Mouse (Mus musculus): ENCODE data around the gene Dmtf1. TPM values are rescaled to one million over a fixed set of nuclear protein-coding genes. Genes with fewer than 3 reads are reported as not detected.

Gene Dmtf1
- polyA plus RNA-seq, 1 experiment from 2014 or later, result 76.0 TPM

DNA sequence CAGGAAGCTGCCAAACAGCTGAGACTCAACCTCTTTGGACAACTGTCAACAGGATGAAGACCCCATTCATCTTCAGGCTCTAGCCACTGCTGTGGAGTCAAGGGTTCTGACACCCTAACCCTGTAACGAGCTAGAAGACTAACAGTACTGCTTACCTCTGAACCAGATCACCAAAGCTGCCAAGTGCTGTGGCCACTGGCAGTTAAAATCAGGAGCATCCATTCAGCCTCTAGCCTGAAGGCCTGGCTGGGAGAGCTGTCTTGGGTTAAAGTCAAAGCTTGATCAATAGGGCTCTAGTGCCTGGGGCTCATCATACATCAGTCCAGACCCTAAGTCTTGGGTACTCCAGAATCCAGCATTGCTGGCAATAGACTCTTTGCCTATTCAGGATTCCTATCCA, 4.2 kb downstream of the Dmtf1 start:
- no peaks in the 10 kb centered on the region for H3K36me3 ChIP-seq (ENCODE audit: control insufficient read depth, insufficient read depth, low read length)
- H3K4me2 ChIP-seq, result no peak overlapping the region
- H3K4me3 ChIP-seq (ENCODE audit: low read depth, low read length), result no peak overlapping the region
- 95% methylated on average over 1 of the region's 1 CpGs for whole genome bisulfite sequencing
- H3K9ac ChIP-seq (ENCODE audit: low read length), result no peak overlapping the region
- ATAC-seq (ENCODE audit: low FRiP score), result no peak
- no peak overlapping the region for H3K27ac ChIP-seq (ENCODE audit: low read depth, low read length)
- DNase-seq (ENCODE audit: low spot score, missing footprints), result peak; percentile 83
- H3K9me3 ChIP-seq (ENCODE audit: control insufficient read depth, low read length), result no peaks in the 10 kb centered on the region
- H3K4me1 ChIP-seq (ENCODE audit: control insufficient read depth, insufficient read depth, low read length), result peaks cover 5% of the 10 kb centered on the region
- no peaks in the 10 kb centered on the region for H3K27me3 ChIP-seq (ENCODE audit: control insufficient read depth, insufficient read depth, low read length)

DNA sequence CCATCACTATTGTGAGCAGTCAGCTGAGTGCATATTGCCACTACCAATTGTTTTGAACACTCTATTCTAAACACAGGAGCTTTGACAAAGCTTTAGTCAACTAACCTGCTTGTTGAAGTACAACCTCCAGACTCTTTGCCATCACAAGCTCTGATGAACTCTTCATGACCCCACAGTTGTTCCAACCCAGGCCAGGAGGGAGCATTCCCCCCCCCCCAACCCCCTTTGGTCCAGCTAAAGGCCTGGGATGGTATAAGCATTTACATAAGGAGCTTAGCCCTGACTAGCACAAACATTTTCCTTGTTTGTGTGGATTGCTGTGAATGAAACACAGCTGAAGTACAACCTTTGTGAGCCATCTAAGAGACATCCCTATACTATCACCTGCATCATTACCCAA, 4.8 kb downstream of the Dmtf1 start:
- Histone ChIP-seq H3K36me3 (ENCODE audit: control insufficient read depth, insufficient read depth, low read length) (no peaks in the 10 kb centered on the region), H3K4me1 (ENCODE audit: control insufficient read depth, insufficient read depth, low read length) (peaks cover 3% of the 10 kb centered on the region; the same call in 1 of the 2 replicates), H3K9ac (ENCODE audit: low read length) (no peak overlapping the region), H3K27me3 (ENCODE audit: control insufficient read depth, insufficient read depth, low read length) (no peaks in the 10 kb centered on the region), H3K27ac (ENCODE audit: low read depth, low read length) (no peak overlapping the region), H3K9me3 (ENCODE audit: control insufficient read depth, low read length) (no peaks in the 10 kb centered on the region), H3K4me2 (no peak overlapping the region), H3K4me3 (ENCODE audit: low read depth, low read length) (no peak overlapping the region)
- DNase-seq (ENCODE audit: low spot score, missing footprints), result no peak
- no peak for ATAC-seq (ENCODE audit: low FRiP score)

DNA sequence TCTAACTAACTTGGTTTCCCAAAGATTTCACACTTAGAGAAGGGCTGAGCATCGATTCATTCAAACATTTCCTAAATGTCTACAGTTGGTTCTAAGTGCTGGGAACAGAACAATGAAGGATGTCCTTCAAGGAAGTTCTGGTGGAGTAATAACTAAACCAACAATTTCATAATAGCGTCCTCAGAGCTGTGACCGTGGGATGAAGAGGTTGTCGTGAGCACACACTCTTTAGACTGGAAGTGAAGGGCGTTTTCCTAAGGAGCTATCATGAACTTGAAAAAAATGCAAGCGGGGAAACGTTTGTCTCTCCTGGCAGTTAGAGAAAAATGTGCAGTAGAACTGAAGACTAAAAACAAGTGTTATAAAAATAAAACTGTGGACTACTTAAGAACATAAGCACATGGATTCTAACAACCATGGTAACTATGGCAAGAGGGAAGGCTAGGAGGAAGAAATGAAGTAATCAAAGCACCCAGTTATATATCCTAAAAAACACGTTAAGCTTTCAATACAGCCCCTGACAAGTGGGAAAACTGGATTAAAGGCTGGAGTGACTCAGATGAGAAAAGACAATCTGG, 12.2 kb downstream of the Dmtf1 start:
- Histone ChIP-seq H3K36me3 (ENCODE audit: control insufficient read depth, insufficient read depth, low read length) (no peaks in the 10 kb centered on the region; the same call in 1 of the 2 replicates), H3K4me2 (no peak overlapping the region), H3K9me3 (ENCODE audit: control insufficient read depth, low read length) (no peaks in the 10 kb centered on the region), H3K27ac (ENCODE audit: low read depth, low read length) (no peak overlapping the region), H3K9ac (ENCODE audit: low read length) (no peak overlapping the region), H3K4me1 (ENCODE audit: control insufficient read depth, insufficient read depth, low read length) (no peaks in the 10 kb centered on the region), H3K4me3 (ENCODE audit: low read depth, low read length) (no peak overlapping the region), H3K27me3 (ENCODE audit: control insufficient read depth, insufficient read depth, low read length) (no peaks in the 10 kb centered on the region)
- ATAC-seq (ENCODE audit: low FRiP score) (no peak), DNase-seq (ENCODE audit: low spot score, missing footprints) (no peak)
- WGBS, result 91% methylated on average over 8 of the region's 8 CpGs

DNA sequence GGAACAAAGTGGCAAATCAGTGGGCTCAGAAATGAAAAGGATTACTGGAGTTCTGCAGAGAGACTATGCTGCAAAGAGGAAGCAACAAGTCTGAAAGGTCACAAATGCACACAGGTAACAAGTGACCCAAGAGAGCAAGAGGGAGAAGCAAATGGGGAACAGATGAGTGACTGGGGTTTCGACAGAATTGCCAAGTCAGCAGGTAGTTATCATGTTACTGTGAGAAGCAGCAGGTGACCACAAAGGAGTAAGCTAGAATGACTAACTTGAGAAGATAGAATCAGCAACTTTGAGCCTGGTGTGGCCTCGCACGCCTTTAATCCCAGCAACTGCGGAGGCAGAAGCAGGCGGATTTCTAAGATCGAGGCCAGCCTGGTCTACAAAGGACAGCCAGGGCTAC, 19.2 kb downstream of the Dmtf1 start:
- no peak overlapping the region for H3K4me3 ChIP-seq (ENCODE audit: low read depth, low read length)
- ATAC-seq (ENCODE audit: low FRiP score) (no peak), DNase-seq (ENCODE audit: low spot score, missing footprints) (no peak)
- no peak overlapping the region for H3K4me2 ChIP-seq
- WGBS, result 93% methylated on average over 6 of the region's 6 CpGs
- no peaks in the 10 kb centered on the region for H3K4me1 ChIP-seq (ENCODE audit: control insufficient read depth, insufficient read depth, low read length)
- no peaks in the 10 kb centered on the region for H3K9me3 ChIP-seq (ENCODE audit: control insufficient read depth, low read length)
- no peak overlapping the region for H3K27ac ChIP-seq (ENCODE audit: low read depth, low read length)
- H3K27me3 ChIP-seq (ENCODE audit: control insufficient read depth, insufficient read depth, low read length), result no peaks in the 10 kb centered on the region
- peaks cover 9% of the 10 kb centered on the region for H3K36me3 ChIP-seq (ENCODE audit: control insufficient read depth, insufficient read depth, low read length)
- H3K9ac ChIP-seq (ENCODE audit: low read length), result no peak overlapping the region

DNA sequence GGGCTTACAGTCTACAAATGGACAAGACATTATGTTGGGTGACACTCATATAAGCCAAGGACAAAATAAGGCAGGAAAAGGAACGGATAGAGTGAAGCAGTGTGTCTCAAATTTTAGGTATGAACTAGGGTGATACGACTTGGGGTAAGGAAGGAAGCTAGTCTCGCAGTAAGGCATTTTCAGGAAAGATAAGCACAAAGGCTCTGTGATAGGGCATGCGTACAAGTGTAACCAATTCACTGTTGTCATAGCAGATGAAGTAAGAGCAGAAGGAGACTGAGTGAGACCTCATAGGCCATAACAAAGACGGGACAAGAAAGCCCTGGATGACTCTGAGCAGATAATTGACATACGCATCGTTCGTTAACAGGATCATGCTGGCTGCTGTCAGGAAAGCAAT, 20.9 kb downstream of the Dmtf1 start:
- Histone ChIP-seq H3K27me3 (ENCODE audit: control insufficient read depth, insufficient read depth, low read length) (no peaks in the 10 kb centered on the region), H3K4me2 (no peak overlapping the region), H3K4me3 (ENCODE audit: low read depth, low read length) (no peak overlapping the region), H3K9ac (ENCODE audit: low read length) (no peak overlapping the region), H3K27ac (ENCODE audit: low read depth, low read length) (no peak overlapping the region), H3K36me3 (ENCODE audit: control insufficient read depth, insufficient read depth, low read length) (peaks cover 14% of the 10 kb centered on the region), H3K9me3 (ENCODE audit: control insufficient read depth, low read length) (no peaks in the 10 kb centered on the region), H3K4me1 (ENCODE audit: control insufficient read depth, insufficient read depth, low read length) (no peaks in the 10 kb centered on the region)
- DNase-seq (ENCODE audit: low spot score, missing footprints), result peak; percentile 21
- 94% methylated on average over 8 of the region's 8 CpGs for WGBS
- no peak for ATAC-seq (ENCODE audit: low FRiP score)

DNA sequence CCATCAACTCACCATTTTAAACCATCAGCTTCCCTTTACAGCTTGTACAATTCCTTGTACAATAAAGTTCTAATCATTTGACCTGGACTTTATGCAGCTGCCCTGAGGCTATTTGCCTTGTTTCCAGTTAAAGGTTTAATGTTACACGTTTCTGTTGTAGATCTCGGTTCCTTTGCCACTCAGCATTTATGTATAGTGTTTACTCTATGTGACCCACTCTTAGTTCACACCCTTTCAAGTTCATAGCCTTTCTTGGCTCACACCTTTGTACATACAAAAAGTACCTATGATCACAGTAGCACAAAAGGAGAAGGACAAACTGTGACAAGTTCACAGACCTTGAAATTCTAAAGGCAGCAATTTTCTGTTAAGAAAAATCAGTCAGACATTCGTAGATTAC, 26.0 kb downstream of the Dmtf1 start:
- DNase-seq (ENCODE audit: low spot score, missing footprints), result no peak
- Histone ChIP-seq H3K4me1 (ENCODE audit: control insufficient read depth, insufficient read depth, low read length) (no peaks in the 10 kb centered on the region), H3K9me3 (ENCODE audit: control insufficient read depth, low read length) (no peaks in the 10 kb centered on the region), H3K9ac (ENCODE audit: low read length) (no peak overlapping the region), H3K27me3 (ENCODE audit: control insufficient read depth, insufficient read depth, low read length) (no peaks in the 10 kb centered on the region), H3K4me3 (ENCODE audit: low read depth, low read length) (no peak overlapping the region), H3K27ac (ENCODE audit: low read depth, low read length) (no peak overlapping the region), H3K36me3 (ENCODE audit: control insufficient read depth, insufficient read depth, low read length) (peaks cover 8% of the 10 kb centered on the region), H3K4me2 (no peak overlapping the region)
- ATAC-seq (ENCODE audit: low FRiP score), result no peak
- 91% methylated on average over 3 of the region's 3 CpGs for WGBS

DNA sequence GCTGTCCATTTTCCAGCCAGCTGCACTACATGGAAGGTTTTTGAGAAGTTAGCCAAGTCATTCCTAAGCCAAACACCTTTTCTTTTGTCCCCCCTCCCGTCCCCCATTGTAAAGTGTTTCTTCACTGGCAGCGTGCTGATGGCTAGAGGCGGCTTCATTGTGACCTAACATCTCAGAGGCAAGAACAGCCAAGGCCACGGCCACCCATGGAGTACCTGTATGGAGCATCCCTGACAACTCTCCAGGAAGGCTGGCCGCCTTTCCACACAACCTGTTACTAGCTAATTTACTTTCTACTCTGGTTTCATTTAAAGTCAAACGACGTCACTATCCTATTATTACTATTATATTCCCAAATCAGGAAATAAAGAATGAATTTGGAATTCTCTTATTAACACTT, 29.8 kb downstream of the Dmtf1 start:
- no peak for ATAC-seq (ENCODE audit: low FRiP score)
- WGBS, result 87% methylated on average over 7 of the region's 7 CpGs
- H3K4me3 ChIP-seq (ENCODE audit: low read depth, low read length), result no peak overlapping the region
- H3K27ac ChIP-seq (ENCODE audit: low read depth, low read length), result no peak overlapping the region
- peaks cover 22% of the 10 kb centered on the region; the same call in 1 of the 2 replicates for H3K36me3 ChIP-seq (ENCODE audit: control insufficient read depth, insufficient read depth, low read length)
- H3K4me1 ChIP-seq (ENCODE audit: control insufficient read depth, insufficient read depth, low read length), result no peaks in the 10 kb centered on the region
- no peak overlapping the region for H3K4me2 ChIP-seq
- H3K27me3 ChIP-seq (ENCODE audit: control insufficient read depth, insufficient read depth, low read length), result no peaks in the 10 kb centered on the region
- peak; percentile 72 for DNase-seq (ENCODE audit: low spot score, missing footprints)
- H3K9ac ChIP-seq (ENCODE audit: low read length), result no peak overlapping the region
- no peaks in the 10 kb centered on the region for H3K9me3 ChIP-seq (ENCODE audit: control insufficient read depth, low read length)

DNA sequence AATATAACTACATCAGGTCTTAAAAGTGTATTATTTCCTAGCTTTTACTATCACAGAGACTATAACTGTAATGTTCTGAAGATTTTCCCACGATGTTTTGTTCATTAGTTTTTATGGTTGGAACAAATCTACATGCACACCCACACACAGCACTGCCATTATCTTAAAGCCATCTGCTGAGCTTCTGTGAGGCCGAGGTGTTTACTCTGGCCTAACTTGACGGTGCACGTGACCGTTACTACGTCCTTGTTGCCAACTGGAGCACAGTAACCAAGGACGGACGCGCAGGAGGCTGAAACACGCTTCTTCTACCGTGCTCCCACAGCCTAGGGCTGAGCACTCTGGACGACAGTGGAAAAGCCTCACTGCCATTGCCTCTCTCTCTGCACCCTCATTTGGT, 33.0 kb downstream of the Dmtf1 start:
- no peaks in the 10 kb centered on the region for H3K4me1 ChIP-seq (ENCODE audit: control insufficient read depth, insufficient read depth, low read length)
- no peak overlapping the region for H3K4me3 ChIP-seq (ENCODE audit: low read depth, low read length)
- no peak overlapping the region for H3K4me2 ChIP-seq
- H3K9me3 ChIP-seq (ENCODE audit: control insufficient read depth, low read length), result no peaks in the 10 kb centered on the region
- ATAC-seq (ENCODE audit: low FRiP score), result no peak
- no peak overlapping the region for H3K27ac ChIP-seq (ENCODE audit: low read depth, low read length)
- H3K9ac ChIP-seq (ENCODE audit: low read length), result no peak overlapping the region
- peaks cover 19% of the 10 kb centered on the region; the same call in 1 of the 2 replicates for H3K36me3 ChIP-seq (ENCODE audit: control insufficient read depth, insufficient read depth, low read length)
- WGBS, result 96% methylated on average over 12 of the region's 12 CpGs
- peak; percentile 82 for DNase-seq (ENCODE audit: low spot score, missing footprints)
- no peaks in the 10 kb centered on the region for H3K27me3 ChIP-seq (ENCODE audit: control insufficient read depth, insufficient read depth, low read length)

DNA sequence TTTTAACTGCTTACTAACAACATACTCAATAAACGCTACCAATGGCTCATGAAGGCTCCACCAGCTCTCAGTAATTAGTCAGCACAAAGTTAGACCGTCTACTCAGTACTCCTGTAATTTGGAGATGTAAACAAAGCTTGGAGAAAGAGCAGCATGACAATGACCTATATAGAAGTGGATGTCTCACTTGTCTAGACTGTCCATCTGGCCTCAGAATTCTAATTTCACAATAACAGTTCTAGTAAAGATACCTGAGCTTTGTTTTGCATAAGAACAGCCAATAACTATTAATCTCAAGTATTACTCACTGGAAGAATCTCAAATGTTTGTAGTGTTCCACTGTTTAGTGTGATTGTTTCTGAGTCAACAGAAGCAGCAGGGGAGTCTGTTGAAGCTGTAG, 37.4 kb downstream of the Dmtf1 start:
- 92% methylated on average over 2 of the region's 2 CpGs for WGBS
- DNase-seq (ENCODE audit: low spot score, missing footprints) (peak; percentile 61), ATAC-seq (ENCODE audit: low FRiP score) (no peak)
- H3K4me2 ChIP-seq, result no peak overlapping the region
- no peak overlapping the region for H3K9ac ChIP-seq (ENCODE audit: low read length)
- no peaks in the 10 kb centered on the region for H3K4me1 ChIP-seq (ENCODE audit: control insufficient read depth, insufficient read depth, low read length)
- peaks cover 28% of the 10 kb centered on the region; the same call in 1 of the 2 replicates for H3K36me3 ChIP-seq (ENCODE audit: control insufficient read depth, insufficient read depth, low read length)
- H3K27ac ChIP-seq (ENCODE audit: low read depth, low read length), result no peak overlapping the region
- H3K27me3 ChIP-seq (ENCODE audit: control insufficient read depth, insufficient read depth, low read length), result no peaks in the 10 kb centered on the region
- no peaks in the 10 kb centered on the region for H3K9me3 ChIP-seq (ENCODE audit: control insufficient read depth, low read length)
- no peak overlapping the region for H3K4me3 ChIP-seq (ENCODE audit: low read depth, low read length)

Measured in midbrain, embryonic 11.5 days (tissue).